Comparison of ENCODE assay signal across 21 mouse cellular contexts in the genomic region with DNA sequence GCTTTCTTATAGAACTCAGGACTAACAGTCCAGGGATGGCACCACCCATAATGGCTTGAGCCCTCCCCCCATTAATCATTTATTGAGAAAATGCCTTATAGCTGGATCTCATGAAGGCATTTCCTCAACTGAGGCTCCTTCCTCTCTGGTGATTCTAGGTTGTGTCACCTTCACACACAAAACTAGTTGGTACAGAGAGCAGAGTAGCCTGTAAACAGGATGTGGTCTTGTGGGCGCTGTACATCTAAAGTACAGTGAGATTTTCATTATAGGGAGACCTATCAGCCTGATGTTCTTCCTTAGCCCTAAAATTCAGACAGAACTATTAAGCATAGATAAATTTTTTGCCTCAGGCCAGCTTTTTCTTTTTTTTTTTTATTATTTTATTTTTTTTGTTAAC. TPM values are rescaled to one million over a fixed set of nuclear protein-coding genes. Genes with fewer than 3 reads are reported as not detected.
DNase-seq lines count a peak whose midpoint lies in the region; TF ChIP-seq lines count a peak whose summit lies in the region.
"Had no signal": no experiment of that assay in that cellular context is flagged by ENCODE, and none has a peak within 500 bp of the region (broad histone marks: within the 10 kb centered on the region; RNA-seq: fewer than 3 reads in every experiment).

No protein-coding gene starts in this region.

- no peak for TF ChIP-seq POLR2A in bone marrow, adult 2 months (IDR thresholded peaks at IDR 0.05; ENCODE audit: borderline replicate concordance, control insufficient read depth, low read depth, low read length)

- no peak for TF ChIP-seq CTCF in bone marrow, adult 2 months (IDR thresholded peaks at IDR 0.05; ENCODE audit: control insufficient read depth, insufficient read depth, low read length)
- TF ChIP-seq CTCF in layer of hippocampus, adult 2 months (conservative IDR thresholded peaks at IDR 0.05), result no peak

- no peak overlapping the region for H3K4me3 ChIP-seq in bone marrow, adult 2 months (replicated peaks; ENCODE audit: control insufficient read depth, low read depth, low read length)
- H3K4me3 ChIP-seq in layer of hippocampus, adult 2 months, result no peak overlapping the region
- H3K4me3 ChIP-seq: forebrain, embryonic 13.5 days; hindbrain, embryonic 13.5 days; limb, embryonic 10.5 days; liver, embryonic 13.5 days; midbrain, embryonic 12.5 days had no signal

- peaks cover 7% of the 10 kb centered on the region for H3K4me1 ChIP-seq in bone marrow, adult 2 months (ENCODE audit: control insufficient read depth, insufficient read depth, low read length)
- H3K4me1 ChIP-seq: forebrain, embryonic 13.5 days; hindbrain, embryonic 13.5 days; liver, embryonic 13.5 days; midbrain, embryonic 12.5 days had no signal

- peak; percentile 54 for DNase-seq in lung, postnatal 25 days (ENCODE audit: low spot score)
- DNase-seq in lung, adult 18-20 months, result no peak
- DNase-seq in natural killer cell, adult 2 months (ENCODE audit: low spot score in 2 of 2), result peak; percentile 72 to 78
- peak; percentile 38 to 44 for DNase-seq in thymus, postnatal 36 days
- DNase-seq in urinary bladder, postnatal 10 days (ENCODE audit: low spot score), result no peak
- DNase-seq in adipocyte (ENCODE audit: low spot score), result no peak
- DNase-seq in layer of hippocampus, adult 2 months (ENCODE audit: low spot score in 2 of 2), result no peak
- DNase-seq: adrenal gland, postnatal 14 days; cerebellum, adult 9-10 months; embryo, embryonic 11 days; heart, adult 18-20 months; kidney, adult 8-10 months; layer of hippocampus, postnatal 36 days; liver, embryonic 13.5 days; lung, postnatal 14 days; right cerebral cortex, postnatal 25 days had no signal

- peak overlapping the region; percentile 89 for H3K27ac ChIP-seq in bone marrow, adult 2 months (ENCODE audit: control insufficient read depth, insufficient read depth, low read depth, low read length, poor library complexity)
- H3K27ac ChIP-seq in layer of hippocampus, adult 2 months, result no peak overlapping the region
- H3K27ac ChIP-seq: forebrain, embryonic 13.5 days; hindbrain, embryonic 13.5 days; limb, embryonic 10.5 days; liver, embryonic 13.5 days; midbrain, embryonic 12.5 days had no signal

- WGBS in bone marrow, adult 2 months, result 17% methylated on average over 1 of the region's 1 CpGs

RNA-seq across cellular contexts. Expression of gene Sgk1, which starts 23.6 kb away (rescaled TPM):
- polyA plus RNA-seq in bone marrow, adult 2 months (2011; ENCODE audit: insufficient read depth, insufficient read length, low replicate concordance, missing spikeins), result 7.2 and 17.1 TPM in 2 replicates
- 100 to 1,000 TPM in 1 of 2 experiments, 10 to 100 TPM in 1; 97.7 to 103 TPM for total RNA-seq in layer of hippocampus, adult 2 months (2021)

Comparison
In these comparisons a context has a peak if more than half of its experiments do, and no peak if none do; other contexts are left out.
1. DNase-seq: peak in lung, postnatal 25 days (single experiment), natural killer cell, adult 2 months (2 of 2) and thymus, postnatal 36 days (2 of 2); none in lung, adult 18-20 months (0 of 2), urinary bladder, postnatal 10 days (single experiment), adipocyte (single experiment) and layer of hippocampus, adult 2 months (0 of 2).